Mouse (Mus musculus) CH12.LX (cell line): Measurements from ENCODE around the gene Rcor2. TPM values are rescaled to one million over a fixed set of nuclear protein-coding genes. Genes with fewer than 3 reads are reported as not detected.

Experiments
- DNase-seq: peaks from one replicate; pipeline ENCODE4 v3.0.0-alpha.2; 2013; ENCODE audit errors: extremely low read depth
- H3K27ac ChIP-seq: 2 replicates; pipeline ENCODE4 v1.5.1; 2012; ENCODE audit warnings: low read depth, mild to moderate bottlenecking, control low read depth, moderate library complexity; ENCODE audit not compliant: insufficient read depth
- H3K27me3 ChIP-seq: replicated peaks from 2 replicates; pipeline ENCODE3; 2012; ENCODE audit warnings: inconsistent platforms
- H3K36me3 ChIP-seq, 2 experiments: replicated peaks in 1 of 2; 2 replicates each; pipeline versions ENCODE3 to v1.6.1; 2012; ENCODE audit warnings: inconsistent platforms in 1 of 2, low read length in 1 of 2, mild to moderate bottlenecking in 1 of 2, mixed read lengths in 1 of 2, moderate library complexity in 1 of 2; ENCODE audit not compliant: control insufficient read depth in 1 of 2, insufficient read depth in 1 of 2
- H3K4me1 ChIP-seq, 2 experiments: 2 replicates each; pipeline ENCODE4 v1.6.1; 2012; ENCODE audit warnings: inconsistent platforms in 1 of 2, moderate library complexity in 1 of 2; ENCODE audit not compliant: insufficient read depth in 2 of 2, control insufficient read depth in 1 of 2
- H3K4me2 ChIP-seq: 2 replicates; pipeline ENCODE4 v1.6.1; 2012; ENCODE audit warnings: low read depth, mild to moderate bottlenecking, control low read depth; ENCODE audit not compliant: poor library complexity, insufficient read depth, severe bottlenecking
- H3K4me3 ChIP-seq, 3 experiments: fragments of 150-350 bp in 1 of 3; sonication (generic) in 1 of 3; replicated peaks in 1 of 3; 2 replicates each; pipeline versions ENCODE3 to v1.5.1; 2011 to 2012; ENCODE audit warnings: low read depth in 2 of 3, low read length in 2 of 3, mild to moderate bottlenecking in 2 of 3, moderate library complexity in 2 of 3, control low read depth in 1 of 3, improper control_type of control experiment in 1 of 3, inconsistent platforms in 1 of 3, mixed read lengths in 1 of 3; ENCODE audit not compliant: poor library complexity in 1 of 3
- H3K79me2 ChIP-seq: replicated peaks from 2 replicates; pipeline ENCODE4 v1.6.1; 2012; ENCODE audit warnings: mild to moderate bottlenecking, moderate library complexity; ENCODE audit not compliant: control insufficient read depth, poor library complexity, insufficient read depth, severe bottlenecking; ENCODE audit errors: extremely low read depth
- H3K9ac ChIP-seq: 2 replicates; pipeline ENCODE4 v1.6.1; 2012; ENCODE audit warnings: low read depth, mild to moderate bottlenecking, control low read depth, moderate library complexity; ENCODE audit not compliant: insufficient read depth
- H3K9me3 ChIP-seq: replicated peaks from 2 replicates; pipeline ENCODE3; 2012; ENCODE audit warnings: low read length, inconsistent platforms, mixed read lengths
- BHLHE40 ChIP-seq: IDR thresholded peaks from 2 replicates; pipeline ENCODE4 v1.6.1; 2011; ENCODE audit warnings: mild to moderate bottlenecking, low read depth, low read length, improper control_type of control experiment
- CTCF ChIP-seq, 2 experiments: IDR thresholded peaks in 1 of 2; conservative IDR thresholded peaks in 1 of 2; 2 replicates each; pipeline ENCODE4 v1.5.1; 2011 to 2012; ENCODE audit warnings: low read depth in 2 of 2, low read length in 2 of 2, improper control_type of control experiment in 1 of 2, inconsistent platforms in 1 of 2, mild to moderate bottlenecking in 1 of 2, moderate library complexity in 1 of 2
- E2F4 ChIP-seq: IDR thresholded peaks from 2 replicates; pipeline ENCODE4 v1.6.1; 2011; ENCODE audit warnings: low read depth, low read length, improper control_type of control experiment; ENCODE audit not compliant: insufficient replicate concordance
- GABPA ChIP-seq: IDR thresholded peaks from 2 replicates; pipeline ENCODE4 v1.6.1; 2012; ENCODE audit warnings: low read depth, low read length, improper control_type of control experiment, inconsistent platforms; ENCODE audit not compliant: insufficient replicate concordance
- IRF4 ChIP-seq: IDR thresholded peaks from 2 replicates; pipeline ENCODE4 v1.6.1; 2014; ENCODE audit warnings: low read depth, mild to moderate bottlenecking, inconsistent platforms, low read length, improper control_type of control experiment
- JUN ChIP-seq: IDR thresholded peaks from 2 replicates; pipeline ENCODE4 v1.6.1; 2011; ENCODE audit warnings: low read depth, mild to moderate bottlenecking, low read length, improper control_type of control experiment, moderate library complexity; ENCODE audit not compliant: insufficient read depth
- JUND ChIP-seq: conservative IDR thresholded peaks from 2 replicates; pipeline ENCODE4 v1.6.1; 2011; ENCODE audit warnings: low read depth, low read length, improper control_type of control experiment
- KAT2A ChIP-seq: IDR thresholded peaks from 2 replicates; pipeline ENCODE4 v1.6.1; 2012; ENCODE audit warnings: low read length, improper control_type of control experiment, inconsistent platforms; ENCODE audit not compliant: insufficient replicate concordance
- MAFK ChIP-seq: IDR thresholded peaks from 2 replicates; pipeline ENCODE4 v1.6.1; 2011; ENCODE audit warnings: low read length, improper control_type of control experiment; ENCODE audit not compliant: insufficient replicate concordance
- MAX ChIP-seq: IDR thresholded peaks from 2 replicates; pipeline ENCODE4 v1.6.1; 2011; ENCODE audit warnings: low read length, improper control_type of control experiment
- MAZ ChIP-seq: IDR thresholded peaks from 2 replicates; pipeline ENCODE4 v1.6.1; 2012; ENCODE audit warnings: low read depth, mild to moderate bottlenecking, inconsistent platforms, low read length, improper control_type of control experiment, moderate library complexity
- MEF2A ChIP-seq: IDR thresholded peaks from 2 replicates; pipeline ENCODE4 v1.6.1; 2014; ENCODE audit warnings: low read depth, mild to moderate bottlenecking, inconsistent platforms, low read length, improper control_type of control experiment, borderline replicate concordance
- POLR2AphosphoS2 ChIP-seq: IDR thresholded peaks from 2 replicates; pipeline ENCODE4 v1.6.1; 2011; ENCODE audit warnings: low read depth, low read length, improper control_type of control experiment
- SIN3A ChIP-seq: IDR thresholded peaks from 2 replicates; pipeline ENCODE4 v1.6.1; 2012; ENCODE audit warnings: low read length, improper control_type of control experiment, inconsistent platforms
- SMC3 ChIP-seq: IDR thresholded peaks from 2 replicates; pipeline ENCODE4 v1.6.1; 2011; ENCODE audit warnings: low read depth, low read length, improper control_type of control experiment
- USF1 ChIP-seq: IDR thresholded peaks from 2 replicates; pipeline ENCODE4 v1.6.1; 2014; ENCODE audit warnings: low read depth, mild to moderate bottlenecking, inconsistent platforms, low read length, improper control_type of control experiment
- ZC3H11A ChIP-seq: IDR thresholded peaks from 2 replicates; pipeline ENCODE4 v1.6.1; 2012; ENCODE audit warnings: low read depth, mild to moderate bottlenecking, inconsistent platforms, low read length, improper control_type of control experiment
- ZKSCAN1 ChIP-seq: IDR thresholded peaks from 2 replicates; pipeline ENCODE4 v1.6.1; 2012; ENCODE audit warnings: low read depth, inconsistent platforms, low read length, improper control_type of control experiment, borderline replicate concordance
- ZNF384 ChIP-seq: IDR thresholded peaks from 2 replicates; pipeline ENCODE4 v1.6.1; 2012; ENCODE audit warnings: low read depth, low read length, improper control_type of control experiment, inconsistent platforms
- dilution Hi-C: fragments of 300-500 bp; cut with MboI; formaldehyde crosslinking; loops from 2 replicates; pipeline ENCODE4 v1.14.3; 2020; ENCODE audit warnings: low sequenced_read_pairs; ENCODE audit not compliant: extremely low pct_unique_long_range_greater_than_20kb, extremely low pct_ligation_motif_present
- in situ Hi-C: fragments of 300-500 bp; cut with MboI; formaldehyde crosslinking; loops from 3 replicates; pipeline ENCODE4 v1.14.3; 2019; ENCODE audit warnings: low sequenced_read_pairs, low pct_ligation_motif_present, low pct_unique_long_range_greater_than_20kb, mixed read lengths
- polyA plus RNA-seq: library from polyadenylated mRNA; unstranded; fragments of >175 nt; gene quantifications from 2 replicates; pipeline ENCODE4 v1.2.1, GENCODE M21; 2012; ENCODE audit warnings: low read depth; ENCODE audit not compliant: insufficient read length
- total RNA-seq, 2 experiments: library from RNA; depleted of rRNA; stranded (reverse); fragments of 300-350 nt in 1 of 2; fragments of >200 nt in 1 of 2; gene quantifications; 2 replicates each; pipeline ENCODE4 v1.2.3; 2012 to 2014

Rcor2 gene
- total and polyA plus RNA-seq, 3 experiments, result 9.2 to 28.2 (median 12.0) TPM

- peaks cover 22 to 86% of the 10 kb centered on the region in 2 experiments for H3K4me1 ChIP-seq
- TF ChIP-seq SIN3A, result no peak
- TF ChIP-seq, all 38 proteins: peak for 0
- Histone ChIP-seq H3K9me3 (no peaks in the 10 kb centered on the region), H3K9ac (no peak overlapping the region), H3K4me2 (no peak overlapping the region), H3K4me3 (no peak overlapping the region), H3K27ac (no peak overlapping the region), H3K36me3 (peaks cover 0 to 55% of the 10 kb centered on the region in 2 experiments), H3K79me2 (peaks cover 13% of the 10 kb centered on the region), H3K27me3 (no peaks in the 10 kb centered on the region)
- DNase-seq, result no peak
- dilution Hi-C loops (no loop called here), in situ Hi-C loops (no loop called here)
These were observed 39.8 kb downstream of the Rcor2 start for GRCm38 (mm10) chr19:7306968-7307367.

- Histone ChIP-seq H3K27me3 (no peaks in the 10 kb centered on the region), H3K27ac (no peak overlapping the region), H3K4me2 (no peak overlapping the region), H3K36me3 (peaks cover 0 to 44% of the 10 kb centered on the region in 2 experiments), H3K4me3 (no peak overlapping the region), H3K9ac (no peak overlapping the region), H3K9me3 (no peaks in the 10 kb centered on the region), H3K79me2 (peaks cover 18% of the 10 kb centered on the region), H3K4me1 (peaks cover 22 to 85% of the 10 kb centered on the region in 2 experiments)
- in situ Hi-C loops, result no loop called here
- dilution Hi-C loops, result no loop called here
- TF ChIP-seq ZNF384, result no peak
- TF ChIP-seq MAX, result no peak
- no peak for TF ChIP-seq SMC3
- no peak for TF ChIP-seq POLR2AphosphoS2
- TF ChIP-seq MAFK, result no peak
- TF ChIP-seq ZC3H11A, result no peak
- TF ChIP-seq USF1, result no peak
- TF ChIP-seq IRF4, result no peak
- TF ChIP-seq JUN, result no peak
- TF ChIP-seq JUND, result no peak
- no peak for TF ChIP-seq E2F4
- no peak for TF ChIP-seq MEF2A
- no peak for TF ChIP-seq CTCF (conservative IDR thresholded peaks at IDR 0.05 in 1 of 2, IDR thresholded peaks at IDR 0.05 in 1 of 2; ENCODE audit: low read depth in 2 of 2, low read length in 2 of 2)
- TF ChIP-seq GABPA, result no peak
- TF ChIP-seq MAZ, result no peak
- TF ChIP-seq BHLHE40, result no peak
- TF ChIP-seq KAT2A, result no peak
- TF ChIP-seq ZKSCAN1, result no peak
- DNase-seq, result no peak
These were observed 41.1 kb downstream of the Rcor2 start for GRCm38 (mm10) chr19:7307995-7308770.
